Mouse (Mus musculus) megakaryocyte, embryonic 14.5 days (primary cell): ENCODE results near the gene Ankrd13d.

ENCODE experiments used
- FLI1 ChIP-seq: IDR thresholded peaks from 2 replicates; pipeline ENCODE4 v1.6.1; 2012; ENCODE audit warnings: low read length, inconsistent platforms, mixed read lengths
- GATA1 ChIP-seq: IDR thresholded peaks from 3 replicates; pipeline ENCODE4 v1.6.1; 2012; ENCODE audit warnings: mixed read lengths, low read length, inconsistent platforms, borderline replicate concordance

GRCm38 (mm10) chr19:4262756-4263155, 20.2 kb downstream of the Ankrd13d start:
- TF ChIP-seq GATA1: no peak
- TF ChIP-seq FLI1: no peak
